Mouse (Mus musculus) stomach, postnatal 0 days (tissue): ENCODE data around the gene B230104I21Rik. TPM values are rescaled to one million over a fixed set of nuclear protein-coding genes. Genes with fewer than 3 reads are reported as not detected.

Experiments used
- ATAC-seq: fragments of 200-750 bp; cut with Nextera tagmentation; 2 replicates; pipeline ENCODE4 v1.8.0; 2017; ENCODE audit not compliant: low FRiP score, low TSS enrichment
- DNase-seq: peaks from one replicate; pipeline ENCODE4 v3.0.0-alpha.2; 2016; ENCODE audit warnings: low spot score
- H3K27ac ChIP-seq: fragments of 300-500 bp; sonication (generic); replicated peaks from 2 replicates; pipeline ENCODE4 v1.5.1; 2014; ENCODE audit warnings: mild to moderate bottlenecking, control low read depth
- H3K27me3 ChIP-seq: fragments of 300-500 bp; sonication (generic); 2 replicates; pipeline ENCODE4 v1.6.1; 2014; ENCODE audit warnings: low read length; ENCODE audit not compliant: control insufficient read depth, insufficient read depth
- H3K36me3 ChIP-seq: fragments of 300-500 bp; sonication (generic); 2 replicates; pipeline ENCODE4 v1.6.1; 2014; ENCODE audit warnings: low read length, mixed read lengths; ENCODE audit not compliant: control insufficient read depth, insufficient read depth
- H3K4me1 ChIP-seq: fragments of 300-500 bp; sonication (generic); replicated peaks from 2 replicates; pipeline ENCODE4 v1.6.1; 2014; ENCODE audit warnings: antibody characterized with exemption; ENCODE audit not compliant: control insufficient read depth, insufficient read depth
- H3K4me2 ChIP-seq: fragments of 300-500 bp; sonication (generic); replicated peaks from 2 replicates; pipeline ENCODE4 v1.6.1; 2014; ENCODE audit warnings: low read depth, mild to moderate bottlenecking, control low read depth, moderate library complexity
- H3K4me3 ChIP-seq: fragments of 300-500 bp; sonication (generic); 2 replicates; pipeline ENCODE4 v1.5.1; 2014; ENCODE audit warnings: low read depth, low read length, control low read depth
- H3K9ac ChIP-seq: fragments of 300-500 bp; sonication (generic); 2 replicates; pipeline ENCODE4 v1.6.1; 2014; ENCODE audit warnings: mild to moderate bottlenecking, low read length, control low read depth, mixed read lengths
- H3K9me3 ChIP-seq: fragments of 300-500 bp; sonication (generic); 2 replicates; pipeline ENCODE4 v1.6.1; 2016; ENCODE audit warnings: low read length; ENCODE audit not compliant: control insufficient read depth
- CTCF ChIP-seq: IDR thresholded peaks from 2 replicates; pipeline ENCODE4 v1.5.1; 2016; ENCODE audit warnings: antibody characterized with exemption, low read depth, mild to moderate bottlenecking, moderate library complexity
- EP300 ChIP-seq: optimal IDR thresholded peaks from 2 replicates; pipeline ENCODE3; 2016; ENCODE audit warnings: antibody characterized with exemption
- WGBS: fragments of 180-500 bp; shearing (Covaris S2); extraction: QIAGEN DNeasy Blood & Tissue Kit; methylation state at CpG from one replicate; pipeline ENCODE4 v1.1.7; 2014; 5-methylcytosine and 5-hydroxymethylcytosine counted together
- polyA plus RNA-seq: library from polyadenylated mRNA; unstranded; fragments of >200 nt; fragmentation: Nextera tagmentation; extraction: Ambion mirVana; gene quantifications from 2 replicates; pipeline ENCODE4 v1.2.1, GENCODE M21; 2015

B230104I21Rik gene
- polyA plus RNA-seq, 1 experiment from 2014 or later = not detected

DNA sequence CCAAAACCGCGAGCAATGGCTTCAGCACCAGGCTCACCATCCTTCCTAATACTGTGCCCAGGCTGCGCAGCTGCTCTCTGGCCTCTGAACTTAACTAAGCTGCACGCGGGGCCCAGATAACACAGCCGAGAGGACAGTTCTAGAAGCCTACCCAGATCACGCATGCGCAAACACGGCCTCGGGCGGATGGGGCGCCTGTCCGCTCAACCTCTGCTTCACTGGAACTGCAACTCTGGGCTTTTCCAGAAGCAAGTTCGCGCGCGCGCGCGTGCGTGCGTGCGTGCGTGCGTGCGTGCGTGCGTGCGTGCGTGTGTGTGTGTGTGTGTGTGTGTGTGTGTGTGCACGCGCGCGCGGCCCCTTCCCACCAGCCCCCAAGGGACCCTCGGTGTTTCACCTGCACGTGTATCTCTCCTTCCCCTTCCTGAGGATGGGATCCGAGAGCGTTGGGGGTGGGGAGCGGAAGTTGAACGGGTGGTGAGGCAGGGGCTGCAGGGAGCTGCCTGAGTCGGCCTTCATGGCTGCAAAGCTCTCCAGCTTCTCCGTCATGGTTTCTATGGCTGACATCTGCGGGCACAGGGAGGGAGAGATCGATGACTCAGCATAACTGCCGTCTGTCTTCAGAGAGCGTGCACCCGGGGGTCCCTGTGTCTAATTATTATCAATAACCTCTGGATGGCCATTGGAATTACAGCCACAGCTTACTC lies 1.1 kb upstream of the B230104I21Rik start:
- Histone ChIP-seq H3K4me2 (peak overlapping the region; percentile 31), H3K9ac (peak overlapping the region; percentile 18), H3K4me1 (no peaks in the 10 kb centered on the region), H3K27ac (no peak overlapping the region), H3K36me3 (no peaks in the 10 kb centered on the region), H3K27me3 (no peaks in the 10 kb centered on the region), H3K4me3 (peak overlapping the region; percentile 17), H3K9me3 (no peaks in the 10 kb centered on the region)
- DNase-seq (peak; percentile 43), ATAC-seq (no peak)
- TF ChIP-seq CTCF = no peak
- TF ChIP-seq EP300 = no peak
- 59% methylated on average over 48 of the region's 48 CpGs for WGBS

DNA sequence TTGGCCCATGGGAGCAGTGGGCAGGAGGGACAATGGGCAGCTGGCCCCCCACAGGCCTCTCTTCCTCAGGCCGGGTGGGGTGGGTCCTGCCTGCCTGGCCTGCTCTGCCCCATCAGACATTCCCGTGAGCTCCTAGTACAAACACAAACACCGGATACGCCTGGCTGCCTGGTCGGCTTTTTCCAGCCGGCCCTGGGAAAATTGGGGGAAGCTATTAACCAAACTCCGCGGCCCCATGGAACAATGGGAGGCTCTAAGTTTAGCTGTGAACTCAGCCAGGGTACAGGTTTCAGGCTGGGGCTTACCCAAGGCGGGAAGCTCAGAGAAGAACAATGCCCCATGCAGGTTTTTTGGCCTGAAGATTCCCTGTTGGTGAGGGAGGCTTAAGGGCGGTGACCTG lies 723 bp downstream of the B230104I21Rik start:
- no peak for DNase-seq
- 33% methylated on average over 10 of the region's 10 CpGs for whole genome bisulfite sequencing
- Histone ChIP-seq H3K27me3 (no peaks in the 10 kb centered on the region), H3K4me2 (no peak overlapping the region), H3K4me1 (no peaks in the 10 kb centered on the region), H3K4me3 (no peak overlapping the region), H3K27ac (no peak overlapping the region), H3K9me3 (no peaks in the 10 kb centered on the region), H3K9ac (no peak overlapping the region), H3K36me3 (no peaks in the 10 kb centered on the region)
- TF ChIP-seq EP300 = no peak
- TF ChIP-seq CTCF = no peak
- ATAC-seq = no peak

DNA sequence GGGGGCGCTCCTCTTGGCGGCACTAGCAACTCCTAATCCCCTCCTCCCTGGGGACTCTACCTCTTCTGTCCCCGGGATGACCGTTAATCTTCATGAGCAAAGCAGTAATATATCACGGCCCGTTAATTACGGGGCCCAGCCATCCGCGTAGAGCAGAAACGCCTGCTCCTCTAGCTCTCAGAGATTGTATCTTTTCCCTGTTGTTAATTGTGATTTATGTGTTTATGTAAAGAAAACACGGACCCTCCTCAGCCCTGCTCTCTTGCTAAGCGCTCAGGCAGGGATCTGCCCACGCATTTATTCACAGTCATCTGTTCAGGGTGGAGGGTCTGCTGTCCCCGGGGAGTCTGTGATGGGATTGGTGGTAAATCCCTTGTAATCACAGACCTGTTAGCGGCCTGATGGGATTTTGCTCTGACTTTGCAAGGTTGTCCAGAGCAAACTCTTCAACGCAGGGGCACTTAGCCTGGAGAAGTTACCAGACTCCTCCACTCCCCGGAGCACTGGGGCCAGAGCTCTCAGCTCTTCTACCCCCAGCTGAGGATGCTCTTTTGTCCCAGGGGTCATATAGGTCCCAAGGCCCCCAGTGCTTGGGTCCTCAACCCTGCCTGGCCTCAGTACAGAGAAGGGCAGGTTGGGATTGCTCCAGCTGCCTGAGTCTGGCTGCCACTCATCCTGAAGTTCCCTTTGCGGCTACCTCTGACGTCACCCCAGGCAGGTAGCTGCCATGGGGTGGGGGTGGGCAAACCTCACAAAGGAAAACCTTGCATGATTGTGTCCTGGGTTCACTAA lies 11.0 kb downstream of the B230104I21Rik start:
- H3K9ac ChIP-seq = no peak overlapping the region
- H3K27ac ChIP-seq = no peak overlapping the region
- H3K36me3 ChIP-seq = no peaks in the 10 kb centered on the region
- no peaks in the 10 kb centered on the region for H3K27me3 ChIP-seq
- no peaks in the 10 kb centered on the region for H3K9me3 ChIP-seq
- TF ChIP-seq EP300 (no peak), CTCF (no peak)
- WGBS = 45% methylated on average over 19 of the region's 19 CpGs
- H3K4me1 ChIP-seq = no peaks in the 10 kb centered on the region
- H3K4me3 ChIP-seq = no peak overlapping the region
- no peak overlapping the region for H3K4me2 ChIP-seq
- ATAC-seq = no peak
- no peak for DNase-seq

DNA sequence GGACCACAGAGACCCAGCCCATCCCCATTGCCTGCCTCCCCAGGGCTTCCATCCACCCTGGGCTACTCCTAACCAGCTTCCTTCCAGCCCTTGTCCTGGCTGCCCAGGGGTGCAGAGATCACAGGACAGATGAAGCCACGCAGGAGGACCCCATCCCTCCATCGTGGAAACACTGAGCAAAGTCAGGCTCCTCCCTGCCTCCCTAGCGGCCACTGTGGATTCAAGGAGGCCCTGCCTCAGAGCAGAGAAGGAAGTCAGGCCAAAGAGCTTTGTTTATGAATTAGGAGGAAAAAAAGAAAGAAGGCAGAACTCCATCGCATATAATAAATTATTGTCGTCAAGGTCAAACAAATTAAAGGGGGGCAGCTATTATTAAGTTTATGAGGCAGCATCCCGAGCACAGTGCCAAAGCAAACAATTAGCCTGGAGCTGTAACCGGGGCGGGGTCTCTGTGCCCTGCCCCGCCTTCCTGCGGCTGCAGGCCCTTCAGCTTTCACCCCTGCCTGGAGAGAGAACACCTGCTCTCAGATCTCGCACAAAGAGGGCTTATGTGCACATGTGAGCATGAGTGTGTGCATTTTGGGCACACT lies 12.4 kb downstream of the B230104I21Rik start:
- ATAC-seq (peak; percentile 52), DNase-seq (peak; percentile 64)
- Histone ChIP-seq H3K36me3 (no peaks in the 10 kb centered on the region), H3K4me2 (no peak overlapping the region), H3K4me3 (no peak overlapping the region), H3K4me1 (no peaks in the 10 kb centered on the region), H3K27me3 (no peaks in the 10 kb centered on the region), H3K27ac (no peak overlapping the region), H3K9ac (no peak overlapping the region), H3K9me3 (no peaks in the 10 kb centered on the region)
- 6% methylated on average over 11 of the region's 11 CpGs for whole genome bisulfite sequencing
- TF ChIP-seq CTCF = peak; percentile 49
- no peak for TF ChIP-seq EP300

DNA sequence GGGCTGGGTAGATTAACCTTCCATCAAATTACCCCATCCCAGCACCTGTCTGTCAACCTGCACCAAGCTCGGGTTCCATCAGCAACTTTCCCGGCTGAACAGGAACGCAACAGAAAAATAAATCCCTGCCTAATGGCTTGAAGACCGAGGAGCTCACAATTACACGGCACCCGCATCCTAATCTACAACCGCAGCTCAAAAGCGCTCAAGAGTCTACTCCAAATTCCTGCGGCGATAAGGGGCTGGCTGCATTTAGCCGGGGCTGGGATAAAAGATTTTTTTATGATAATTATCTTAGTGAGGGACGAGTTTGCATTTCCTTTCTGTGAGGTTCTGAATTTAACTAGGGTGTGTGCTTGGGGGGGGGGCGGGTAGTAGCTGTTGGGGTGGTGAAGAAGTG lies 16.3 kb downstream of the B230104I21Rik start:
- WGBS = 52% methylated on average over 13 of the region's 13 CpGs
- H3K4me1 ChIP-seq = no peaks in the 10 kb centered on the region
- TF ChIP-seq CTCF (no peak), EP300 (no peak)
- H3K36me3 ChIP-seq = no peaks in the 10 kb centered on the region
- ATAC-seq (no peak), DNase-seq (no peak)
- no peak overlapping the region for H3K4me2 ChIP-seq
- H3K4me3 ChIP-seq = no peak overlapping the region
- H3K9me3 ChIP-seq = no peaks in the 10 kb centered on the region
- no peak overlapping the region for H3K27ac ChIP-seq
- no peak overlapping the region for H3K9ac ChIP-seq
- H3K27me3 ChIP-seq = no peaks in the 10 kb centered on the region
